Mouse (Mus musculus) lung, postnatal 0 days (tissue): ENCODE measurements around the gene Lamtor3.

Source experiments
- CTCF ChIP-seq: IDR thresholded peaks from 2 replicates; pipeline ENCODE4 v1.5.1; 2016; ENCODE audit warnings: antibody characterized with exemption, mild to moderate bottlenecking
- EP300 ChIP-seq: IDR thresholded peaks from 2 replicates; pipeline ENCODE4 v1.6.1; 2016; ENCODE audit warnings: antibody characterized with exemption, mild to moderate bottlenecking, control low read depth

DNA sequence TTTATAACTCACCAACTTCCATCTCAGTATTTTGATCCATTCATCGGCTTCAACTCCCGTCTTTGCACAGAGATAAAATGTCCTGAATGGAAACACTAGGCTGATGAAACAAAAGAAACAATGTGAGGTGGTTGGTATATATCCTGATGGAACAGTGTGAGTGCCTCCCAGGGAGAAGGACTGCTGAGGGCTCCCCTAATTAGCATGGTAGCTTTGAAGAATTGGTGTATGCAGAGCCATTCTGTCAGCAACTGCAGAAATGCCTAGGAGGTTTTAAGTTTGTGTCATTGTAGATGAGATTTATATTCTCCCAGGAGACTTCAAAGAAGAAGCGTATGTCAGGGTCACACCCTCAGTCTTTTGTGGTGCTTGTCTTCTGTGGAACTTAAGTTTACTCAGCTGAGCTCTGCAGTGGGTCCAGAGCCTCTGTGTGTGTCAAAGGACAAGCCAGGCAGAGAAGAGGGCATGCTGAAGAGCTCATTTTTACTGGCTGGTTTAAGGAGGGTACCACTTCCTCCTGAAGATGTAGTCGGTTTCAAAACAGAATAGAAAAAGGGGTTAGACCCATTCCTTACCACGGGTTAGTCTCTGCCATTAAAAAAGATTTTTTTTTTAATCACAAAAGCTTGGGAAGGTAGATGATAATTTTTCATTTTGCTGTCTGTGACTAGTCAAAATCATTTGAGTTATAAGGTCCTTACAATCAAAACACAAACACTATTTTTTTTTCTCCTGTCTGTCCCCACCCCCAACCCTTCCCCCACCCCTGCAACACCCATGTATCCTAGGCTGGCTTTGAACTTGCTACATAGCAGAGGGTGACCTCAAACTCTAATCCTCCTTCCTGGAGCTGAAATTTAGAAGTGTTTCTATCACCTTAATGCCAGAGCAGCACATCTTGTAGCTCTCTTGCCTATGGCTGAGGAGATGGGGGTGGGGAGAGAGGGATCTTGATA, 17.5 kb downstream of the Lamtor3 start:
- TF ChIP-seq CTCF (no peak), EP300 (no peak)
